8 mouse cellular contexts compared by ENCODE assay signal in genomic region chr3:37876016-37876765, GRCm38 (mm10).
DNase-seq lines count a peak whose midpoint lies in the region; ATAC-seq and TF ChIP-seq lines count a peak whose summit lies in the region.

No protein-coding gene starts in this region.

- H3K4me1 ChIP-seq in kidney, adult 2 months (ENCODE audit: control insufficient read depth, insufficient read depth, low read length) = peaks cover 5% of the 10 kb centered on the region
- H3K4me1 ChIP-seq in heart, embryonic 11.5 days (ENCODE audit: control insufficient read depth, insufficient read depth, low read length) = peaks cover 15% of the 10 kb centered on the region

- H3K4me2 ChIP-seq in heart, embryonic 11.5 days = no peak overlapping the region

- intact Hi-C loops in left cerebral cortex, postnatal 14 days (cut with DNase I) = no loop called here

- H3K4me3 ChIP-seq in kidney, adult 2 months (ENCODE audit: insufficient read depth, low read depth, low read length) = no peak overlapping the region
- no peak overlapping the region for H3K4me3 ChIP-seq in heart, embryonic 11.5 days (ENCODE audit: low read depth, low read length)

- H3K27me3 ChIP-seq in kidney, adult 2 months (replicated peaks; ENCODE audit: control insufficient read depth, insufficient read depth, low read length) = no peaks in the 10 kb centered on the region
- H3K27me3 ChIP-seq in heart, embryonic 11.5 days (ENCODE audit: control insufficient read depth, insufficient read depth, low read length) = no peaks in the 10 kb centered on the region

- no peaks in the 10 kb centered on the region for H3K36me3 ChIP-seq in kidney, adult 2 months (ENCODE audit: control insufficient read depth, insufficient read depth, low read length)
- H3K36me3 ChIP-seq in heart, embryonic 11.5 days (ENCODE audit: control insufficient read depth, insufficient read depth, low read length) = no peaks in the 10 kb centered on the region

- WGBS in kidney, adult 2 months = 77% methylated on average over 13 of the region's 13 CpGs
- WGBS in heart, embryonic 11.5 days (ENCODE audit: insufficient replicate concordance) = 67% methylated on average over 13 of the region's 13 CpGs

- TF ChIP-seq CTCF in kidney, adult 2 months (conservative IDR thresholded peaks at IDR 0.05; ENCODE audit: insufficient read depth, insufficient read length, low read depth, low read length) = no peak

- H3K27ac ChIP-seq in kidney, adult 2 months (ENCODE audit: insufficient read depth, low read depth, low read length) = peak overlapping the region; percentile 87
- peak overlapping the region; percentile 86 for H3K27ac ChIP-seq in heart, embryonic 11.5 days (ENCODE audit: low read depth, low read length)

- H3K9me3 ChIP-seq in heart, embryonic 11.5 days (replicated peaks; ENCODE audit: control insufficient read depth, low read length) = no peaks in the 10 kb centered on the region

- no peak for ATAC-seq in heart, embryonic 11.5 days (replicated peaks; ENCODE audit: insufficient number of reproducible peaks, low FRiP score, low TSS enrichment)

- DNase-seq in kidney, adult 2 months = peak; percentile 49
- no peak for DNase-seq in kidney, postnatal 4 days
- peak; percentile 48 for DNase-seq in kidney, postnatal 14 days
- peak; percentile 42 for DNase-seq in skeletal muscle tissue, adult 2 months (ENCODE audit: low read depth, low spot score)
- DNase-seq in urinary bladder, adult 2 months (ENCODE audit: low spot score) = no peak
- DNase-seq in left cerebral cortex, postnatal 14 days (ENCODE audit: low spot score in 2 of 2) = no peak
- DNase-seq in right cerebral cortex, postnatal 4 days = no peak

- TF ChIP-seq POLR2A in kidney, adult 2 months (IDR thresholded peaks at IDR 0.05; ENCODE audit: low read depth, low read length) = no peak

- H3K9ac ChIP-seq in heart, embryonic 11.5 days (ENCODE audit: low read depth, low read length) = no peak overlapping the region; the same call in 1 of the 2 replicates

Comparison
In these comparisons a context has a peak if more than half of its experiments do, and no peak if none do; other contexts are left out.
1. DNase-seq: peak in kidney, adult 2 months (single experiment), kidney, postnatal 14 days (single experiment) and skeletal muscle tissue, adult 2 months (single experiment); none in kidney, postnatal 4 days (0 of 2), urinary bladder, adult 2 months (single experiment), left cerebral cortex, postnatal 14 days (0 of 2) and right cerebral cortex, postnatal 4 days (single experiment).